Mouse (Mus musculus) stomach, postnatal 0 days (tissue): ENCODE results near the gene Epb41.

Experiments used
- CTCF ChIP-seq: IDR thresholded peaks from 2 replicates; pipeline ENCODE4 v1.5.1; 2016; ENCODE audit warnings: antibody characterized with exemption, low read depth, mild to moderate bottlenecking, moderate library complexity
- EP300 ChIP-seq: optimal IDR thresholded peaks from 2 replicates; pipeline ENCODE3; 2016; ENCODE audit warnings: antibody characterized with exemption

- no peak for TF ChIP-seq EP300
- no peak for TF ChIP-seq CTCF
Observed at GRCm38 (mm10) chr4:131898503-131899179, 176.5 kb downstream of the Epb41 start.
